Mouse (Mus musculus) midbrain, embryonic 11.5 days (tissue): ENCODE results near the gene Nsun5. TPM values are rescaled to one million over a fixed set of nuclear protein-coding genes. Genes with fewer than 3 reads are reported as not detected.

ENCODE experiments used
- ATAC-seq: fragments of 200-750 bp; cut with Nextera tagmentation; 2 replicates; pipeline ENCODE4 v1.8.0; 2017; ENCODE audit warnings: moderate TSS enrichment, moderate library complexity; ENCODE audit not compliant: low FRiP score
- DNase-seq: peaks from one replicate; pipeline ENCODE4 v3.0.0; 2015; ENCODE audit warnings: low spot score; ENCODE audit errors: missing footprints
- H3K27ac ChIP-seq: fragments of 300-500 bp; sonication (generic); 2 replicates; pipeline ENCODE4 v1.5.1; 2014; ENCODE audit warnings: low read depth, low read length
- H3K27me3 ChIP-seq: fragments of 300-500 bp; sonication (generic); 2 replicates; pipeline ENCODE4 v1.6.1; 2014; ENCODE audit warnings: mild to moderate bottlenecking, low read length, moderate library complexity, mixed read lengths; ENCODE audit not compliant: control insufficient read depth, insufficient read depth
- H3K36me3 ChIP-seq: fragments of 300-500 bp; sonication (generic); 2 replicates; pipeline ENCODE4 v1.6.1; 2014; ENCODE audit warnings: mild to moderate bottlenecking, low read length, moderate library complexity, mixed read lengths; ENCODE audit not compliant: control insufficient read depth, insufficient read depth
- H3K4me1 ChIP-seq: fragments of 300-500 bp; sonication (generic); 2 replicates; pipeline ENCODE4 v1.6.1; 2014; ENCODE audit warnings: low read length; ENCODE audit not compliant: control insufficient read depth, insufficient read depth
- H3K4me2 ChIP-seq: fragments of 300-500 bp; sonication (generic); 2 replicates; pipeline ENCODE4 v1.6.1; 2014; ENCODE audit warnings: mild to moderate bottlenecking, moderate library complexity
- H3K4me3 ChIP-seq: fragments of 300-500 bp; sonication (generic); 2 replicates; pipeline ENCODE4 v1.5.1; 2014; ENCODE audit warnings: low read depth, low read length
- H3K9ac ChIP-seq: fragments of 300-500 bp; sonication (generic); 2 replicates; pipeline ENCODE4 v1.6.1; 2014; ENCODE audit warnings: low read length
- H3K9me3 ChIP-seq: fragments of 300-500 bp; sonication (generic); 2 replicates; pipeline ENCODE4 v1.6.1; 2016; ENCODE audit warnings: low read length; ENCODE audit not compliant: control insufficient read depth
- WGBS: fragments of 180-500 bp; shearing (Covaris S2); extraction: QIAGEN DNeasy Blood & Tissue Kit; methylation state at CpG from one replicate; pipeline ENCODE4 v1.1.7; 2014; 5-methylcytosine and 5-hydroxymethylcytosine counted together
- polyA plus RNA-seq: library from polyadenylated mRNA; unstranded; fragments of >200 nt; fragmentation: Nextera tagmentation; extraction: Ambion mirVana; gene quantifications from 2 replicates; pipeline ENCODE4 v1.2.1, GENCODE M21; 2014

Nsun5 gene
- 29.6 and 30.0 TPM in 2 replicates for polyA plus RNA-seq

DNA sequence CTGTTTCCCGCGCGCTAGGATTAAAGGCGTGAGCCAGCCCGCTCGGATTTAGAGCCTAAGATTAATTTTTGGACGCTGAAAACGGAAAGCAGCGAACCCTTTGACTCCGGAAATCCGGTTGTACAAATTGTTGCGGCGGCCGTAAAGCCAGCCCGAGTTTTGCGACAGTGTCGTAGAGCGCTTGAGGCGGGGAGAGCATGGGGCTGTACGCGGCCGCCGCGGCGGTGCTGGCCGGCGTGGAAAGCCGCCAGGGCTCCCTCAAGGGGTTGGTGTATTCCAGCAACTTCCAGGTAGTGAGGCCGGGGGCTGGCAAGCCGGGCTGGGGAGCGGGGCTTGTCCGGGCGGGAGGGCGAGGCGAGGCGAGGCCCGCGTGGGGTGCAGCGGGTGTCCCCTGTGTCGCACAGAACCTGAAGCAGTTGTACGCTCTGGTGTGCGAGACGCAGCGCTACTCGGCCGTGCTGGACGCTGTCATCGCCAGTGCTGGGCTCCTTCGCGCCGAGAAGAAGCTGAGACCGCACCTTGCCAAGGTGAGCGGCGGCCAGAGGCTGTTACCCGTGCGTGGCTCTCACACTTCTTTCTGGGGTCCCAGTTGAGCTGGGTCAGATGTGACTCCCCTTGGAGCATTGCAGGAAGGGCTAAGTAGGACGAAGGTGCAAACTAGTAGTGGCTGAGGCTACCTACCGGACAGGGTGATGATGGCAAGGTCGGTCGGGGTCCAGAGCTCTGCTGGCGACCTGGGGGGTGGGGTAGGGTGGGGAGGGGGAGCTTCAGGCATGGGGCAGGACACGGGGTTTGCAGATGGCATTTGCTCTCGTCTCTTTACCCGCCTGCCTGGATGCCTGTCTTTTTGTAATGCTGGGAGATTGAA, at the start of gene Nsun5:
Gene Nsun5, plus strand, starts transcription at position 167 of the 868 bp plus-strand sequence.
- Histone ChIP-seq H3K4me3 (peak within 1 kb of the TSS; percentile 78), H3K36me3 (peaks cover 11% of the 10 kb centered on the region), H3K4me1 (peaks cover 5% of the 10 kb centered on the region), H3K27me3 (no peaks in the 10 kb centered on the region), H3K27ac (peak within 1 kb of the TSS; percentile 21; the same call in 1 of the 2 replicates), H3K9ac (peak within 1 kb of the TSS; percentile 64), H3K4me2 (peak within 1 kb of the TSS; percentile 82), H3K9me3 (no peaks in the 10 kb centered on the region)
- under 1% methylated on average over 64 of the region's 64 CpGs for WGBS
- DNase-seq = peak; percentile 100
- peak; percentile 77 for ATAC-seq

GRCm38 (mm10) chr5:135322197-135322596, 47.6 kb upstream of the Nsun5 start:
- Histone ChIP-seq H3K27me3 (no peaks in the 10 kb centered on the region), H3K9me3 (no peaks in the 10 kb centered on the region), H3K4me1 (no peaks in the 10 kb centered on the region), H3K9ac (no peak overlapping the region), H3K27ac (no peak overlapping the region), H3K4me2 (no peak overlapping the region), H3K4me3 (no peak overlapping the region), H3K36me3 (no peaks in the 10 kb centered on the region)
- WGBS = 79% methylated on average over 1 of the region's 1 CpGs
- DNase-seq (no peak), ATAC-seq (no peak)

GRCm38 (mm10) chr5:135326121-135326659, 43.6 kb upstream of the Nsun5 start:
- Histone ChIP-seq H3K9ac (no peak overlapping the region), H3K36me3 (no peaks in the 10 kb centered on the region), H3K27me3 (no peaks in the 10 kb centered on the region), H3K9me3 (no peaks in the 10 kb centered on the region), H3K4me3 (no peak overlapping the region), H3K27ac (no peak overlapping the region), H3K4me1 (no peaks in the 10 kb centered on the region), H3K4me2 (no peak overlapping the region)
- ATAC-seq (no peak), DNase-seq (no peak)
- WGBS = 9% methylated on average over 3 of the region's 3 CpGs

- Histone ChIP-seq H3K9me3 (no peaks in the 10 kb centered on the region), H3K4me2 (no peak overlapping the region), H3K4me1 (no peaks in the 10 kb centered on the region), H3K27me3 (no peaks in the 10 kb centered on the region), H3K36me3 (no peaks in the 10 kb centered on the region), H3K4me3 (no peak overlapping the region), H3K27ac (no peak overlapping the region), H3K9ac (no peak overlapping the region)
- DNase-seq = no peak
- WGBS = 86% methylated on average over 4 of the region's 4 CpGs
- ATAC-seq = no peak
Measured at GRCm38 (mm10) chr5:135329471-135329870, 40.3 kb upstream of the Nsun5 start.

DNA sequence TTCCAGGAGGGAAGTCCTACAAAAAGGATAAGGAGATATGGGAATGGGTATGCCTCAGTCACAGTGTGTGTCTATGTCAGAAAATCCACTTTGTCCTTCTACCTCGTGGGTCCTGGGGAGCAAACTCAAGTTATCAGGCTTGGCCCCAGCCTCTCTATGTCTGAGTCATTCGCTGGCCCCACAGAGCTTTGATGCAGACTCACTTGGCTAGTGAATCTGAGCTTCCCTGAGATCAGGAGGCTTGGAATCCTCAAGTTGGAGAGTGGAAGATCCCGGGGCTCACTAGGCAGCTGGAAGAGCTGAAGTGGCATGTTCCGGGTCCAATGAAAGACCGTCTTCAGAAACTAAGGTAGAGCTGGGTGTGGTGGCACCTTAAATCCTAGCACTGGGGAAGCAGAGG, 39.6 kb upstream of the Nsun5 start:
- no peaks in the 10 kb centered on the region for H3K36me3 ChIP-seq
- H3K9ac ChIP-seq = no peak overlapping the region
- no peak for DNase-seq
- no peaks in the 10 kb centered on the region for H3K27me3 ChIP-seq
- H3K27ac ChIP-seq = no peak overlapping the region
- H3K4me1 ChIP-seq = no peaks in the 10 kb centered on the region
- H3K9me3 ChIP-seq = no peaks in the 10 kb centered on the region
- 86% methylated on average over 5 of the region's 5 CpGs for WGBS
- no peak overlapping the region for H3K4me3 ChIP-seq
- no peak overlapping the region for H3K4me2 ChIP-seq
- no peak for ATAC-seq

DNA sequence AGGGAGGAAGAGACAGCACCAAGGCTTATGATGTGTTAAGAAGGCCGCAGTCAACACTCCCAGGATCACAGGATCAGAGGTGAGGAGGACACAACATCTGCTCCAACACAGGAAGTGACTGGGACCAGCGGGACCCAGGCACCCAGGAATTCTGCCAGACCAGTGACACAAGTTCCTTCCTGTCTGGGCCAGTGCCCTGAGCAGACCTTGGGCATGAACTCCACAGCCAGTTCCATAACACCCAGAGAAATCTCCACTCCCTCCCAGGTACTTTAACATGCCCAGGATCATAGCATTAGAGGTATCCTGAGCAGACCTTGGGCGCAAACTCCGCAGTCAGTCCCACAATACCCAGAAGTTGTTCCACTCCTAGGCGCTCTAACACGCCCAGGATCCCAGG, 38.6 kb upstream of the Nsun5 start:
- 86% methylated on average over 6 of the region's 6 CpGs for WGBS
- no peaks in the 10 kb centered on the region for H3K36me3 ChIP-seq
- H3K9ac ChIP-seq = no peak overlapping the region
- DNase-seq = no peak
- H3K4me2 ChIP-seq = no peak overlapping the region
- no peaks in the 10 kb centered on the region for H3K4me1 ChIP-seq
- H3K9me3 ChIP-seq = no peaks in the 10 kb centered on the region
- no peak for ATAC-seq
- H3K27ac ChIP-seq = no peak overlapping the region
- no peaks in the 10 kb centered on the region for H3K27me3 ChIP-seq
- H3K4me3 ChIP-seq = no peak overlapping the region

DNA sequence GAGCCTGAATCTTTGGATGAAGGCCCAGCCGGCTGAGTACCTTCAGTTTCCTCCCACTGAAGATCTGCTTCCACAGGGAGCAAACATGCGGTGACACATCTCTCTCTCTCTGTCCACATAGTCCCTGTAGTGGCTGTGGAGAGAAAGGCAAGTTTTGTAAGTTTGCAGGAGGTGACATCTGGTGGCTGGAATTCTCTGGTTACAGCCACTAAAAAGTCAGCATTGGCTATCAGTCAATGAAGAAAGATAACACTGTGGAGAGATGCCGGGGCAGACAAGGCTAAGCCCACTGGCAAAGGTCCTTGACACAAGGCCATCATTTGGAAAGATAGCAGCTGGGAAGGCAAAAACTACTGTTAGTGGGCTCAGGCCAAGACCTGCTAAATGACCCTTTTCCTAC, 32.2 kb upstream of the Nsun5 start:
- Histone ChIP-seq H3K27me3 (no peaks in the 10 kb centered on the region), H3K27ac (no peak overlapping the region), H3K4me2 (no peak overlapping the region), H3K9ac (no peak overlapping the region), H3K4me3 (no peak overlapping the region), H3K36me3 (no peaks in the 10 kb centered on the region), H3K4me1 (no peaks in the 10 kb centered on the region), H3K9me3 (no peaks in the 10 kb centered on the region)
- no peak for ATAC-seq
- no peak for DNase-seq
- WGBS = 75% methylated on average over 3 of the region's 3 CpGs

- H3K9me3 ChIP-seq = no peaks in the 10 kb centered on the region
- H3K27ac ChIP-seq = no peak overlapping the region
- no peak overlapping the region for H3K4me2 ChIP-seq
- ATAC-seq (no peak), DNase-seq (no peak)
- H3K27me3 ChIP-seq = no peaks in the 10 kb centered on the region
- H3K36me3 ChIP-seq = no peaks in the 10 kb centered on the region
- H3K4me1 ChIP-seq = no peaks in the 10 kb centered on the region
- H3K4me3 ChIP-seq = no peak overlapping the region
- WGBS = 83% methylated on average over 7 of the region's 7 CpGs
- H3K9ac ChIP-seq = no peak overlapping the region
Measured at GRCm38 (mm10) chr5:135345989-135346388, 23.8 kb upstream of the Nsun5 start.

DNA sequence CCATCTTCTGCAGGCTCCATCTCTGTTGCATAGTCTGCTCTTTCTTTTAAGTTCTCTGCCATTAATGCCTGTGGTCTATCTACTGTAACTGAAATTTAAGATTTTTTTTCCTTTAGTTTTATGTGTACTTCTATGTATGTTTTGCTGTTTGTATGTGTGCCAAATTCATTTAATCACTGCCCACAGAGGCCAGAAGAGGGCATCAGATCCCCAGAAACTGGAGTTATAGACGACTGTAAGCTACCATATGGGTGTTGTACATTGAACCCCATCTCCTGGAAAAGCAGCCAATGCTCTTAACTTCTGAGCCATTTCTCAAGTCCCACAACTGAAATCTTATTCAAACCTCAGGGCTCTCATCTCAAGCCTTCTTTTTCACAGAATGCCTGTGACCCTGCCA, 23.3 kb upstream of the Nsun5 start:
- DNase-seq = no peak
- Histone ChIP-seq H3K36me3 (no peaks in the 10 kb centered on the region), H3K4me1 (no peaks in the 10 kb centered on the region), H3K27me3 (no peaks in the 10 kb centered on the region), H3K27ac (no peak overlapping the region), H3K4me2 (no peak overlapping the region), H3K4me3 (no peak overlapping the region), H3K9me3 (no peaks in the 10 kb centered on the region), H3K9ac (no peak overlapping the region)
- 28% methylated on average over 1 of the region's 1 CpGs for WGBS
- no peak for ATAC-seq
